Mouse (Mus musculus) erythroblast, adult 5-6 weeks (primary cell): ENCODE results near the gene Klf3. TPM values are rescaled to one million over a fixed set of nuclear protein-coding genes. Genes with fewer than 3 reads are reported as not detected.
A peak's percentile ranks its signal among the peaks of the same experiment; 100 is the strongest.

Experiments
- ATAC-seq: replicated peaks from 2 replicates; pipeline ENCODE4 v1.8.0; 2016; ENCODE audit warnings: moderate number of reproducible peaks, mild to moderate bottlenecking, moderate TSS enrichment, inconsistent platforms; ENCODE audit not compliant: poor library complexity, low FRiP score, severe bottlenecking
- total RNA-seq, 2 experiments: library from RNA; stranded (forward) in 1 of 2; stranded (reverse) in 1 of 2; fragments of 150-400 nt in 1 of 2; fragments of 200-764, 138-1000 nt in 1 of 2; gene quantifications; 2 replicates each; pipeline versions ENCODE4 v1.2.3 to v1.2.4; 2015 to 2017; ENCODE audit warnings: low replicate concordance in 2 of 2

The Klf3 gene
- total RNA-seq (2015; ENCODE audit: low replicate concordance) (207 and 277 TPM in 2 replicates), total RNA-seq (2017; ENCODE audit: low replicate concordance) (170 and 195 TPM in 2 replicates)

- peak; percentile 75 for ATAC-seq
Observed at GRCm38 (mm10) chr5:64802795-64803719, at the start of gene Klf3. Gene Klf3 (plus strand): TSS chr5:64803388.

- ATAC-seq, result no peak; the same call in 1 of the 2 replicates
Observed at GRCm38 (mm10) chr5:64762295-64762694, 40.9 kb upstream of the Klf3 start.

- ATAC-seq, result no peak
Observed at GRCm38 (mm10) chr5:64764452-64764851, 38.7 kb upstream of the Klf3 start.

DNA sequence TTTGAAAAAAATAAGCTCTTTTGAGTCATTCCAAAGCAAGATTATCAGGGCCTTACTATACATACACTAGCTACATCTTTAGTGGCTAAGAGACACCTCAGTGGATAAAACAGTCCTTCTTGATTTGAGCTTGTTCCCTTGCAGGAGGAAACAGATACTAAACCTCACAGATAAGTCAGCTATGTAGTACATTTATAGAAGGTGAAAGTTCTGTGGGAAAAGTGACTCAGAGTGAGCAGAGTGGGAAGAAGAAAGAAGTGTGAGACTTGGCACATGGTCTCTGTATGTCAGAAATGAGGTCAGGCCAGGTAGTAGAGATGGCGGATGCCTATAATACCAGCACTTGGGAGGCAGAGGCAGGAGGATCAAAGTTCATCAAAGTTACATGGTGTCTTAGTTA is 37.4 kb upstream of the Klf3 start:
- no peak for ATAC-seq

DNA sequence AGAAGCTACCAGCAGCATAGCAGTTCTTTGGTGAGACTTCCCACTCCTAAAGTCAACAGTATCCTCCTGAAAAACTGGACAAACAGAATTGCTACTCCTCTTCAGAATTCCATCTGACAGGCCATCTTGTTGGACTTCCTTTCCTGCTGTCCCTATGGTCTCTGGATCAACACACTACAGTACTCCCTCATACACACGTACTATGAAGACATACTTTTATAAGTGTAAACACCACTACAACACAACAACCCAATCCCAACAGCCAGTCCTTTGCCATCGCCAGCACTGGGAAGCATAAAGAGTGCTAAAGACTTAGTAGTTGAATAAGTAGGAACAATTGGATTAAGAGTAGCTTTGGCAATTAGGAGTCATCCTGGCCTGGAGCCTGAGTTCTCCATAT is 36.6 kb upstream of the Klf3 start:
- no peak for ATAC-seq

DNA sequence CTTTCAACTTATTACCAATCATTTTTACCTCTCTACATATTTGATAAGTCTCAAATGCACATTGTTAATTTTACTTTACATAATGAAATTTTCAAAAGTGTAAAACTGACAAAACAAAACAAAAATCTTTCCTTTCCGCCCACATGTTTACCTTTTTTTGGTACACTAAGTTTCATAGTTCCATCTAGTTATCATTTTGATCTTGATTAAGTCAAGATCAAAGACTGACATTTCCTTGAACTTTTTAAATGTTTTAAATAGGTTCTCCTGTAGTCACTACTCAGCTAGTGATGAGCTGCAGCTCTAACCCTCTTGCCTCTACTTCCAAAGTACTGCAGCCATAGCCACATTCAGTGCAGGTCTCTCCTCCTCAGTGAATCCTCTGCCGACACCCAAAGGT is 31.6 kb upstream of the Klf3 start:
- no peak for ATAC-seq

DNA sequence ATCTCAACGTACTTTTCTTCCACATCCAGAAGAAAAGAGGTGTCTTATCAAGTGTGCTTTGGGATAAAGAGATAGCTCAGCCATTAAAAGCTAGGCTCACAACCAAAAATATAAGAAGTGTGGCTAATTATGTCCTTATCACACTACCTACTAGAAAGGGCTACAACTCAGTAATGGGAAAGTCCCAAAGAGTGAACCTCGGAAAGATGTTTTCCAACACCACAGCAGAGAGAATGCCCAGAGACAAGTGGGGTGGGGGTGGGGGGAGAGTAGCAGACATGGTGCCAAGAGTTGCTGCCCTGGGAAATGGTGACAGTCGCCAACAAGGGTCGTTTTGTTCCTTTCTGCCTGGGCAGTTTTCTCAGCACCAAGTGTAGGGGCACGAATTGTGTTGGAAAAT is 25.0 kb upstream of the Klf3 start:
- no peak for ATAC-seq

DNA sequence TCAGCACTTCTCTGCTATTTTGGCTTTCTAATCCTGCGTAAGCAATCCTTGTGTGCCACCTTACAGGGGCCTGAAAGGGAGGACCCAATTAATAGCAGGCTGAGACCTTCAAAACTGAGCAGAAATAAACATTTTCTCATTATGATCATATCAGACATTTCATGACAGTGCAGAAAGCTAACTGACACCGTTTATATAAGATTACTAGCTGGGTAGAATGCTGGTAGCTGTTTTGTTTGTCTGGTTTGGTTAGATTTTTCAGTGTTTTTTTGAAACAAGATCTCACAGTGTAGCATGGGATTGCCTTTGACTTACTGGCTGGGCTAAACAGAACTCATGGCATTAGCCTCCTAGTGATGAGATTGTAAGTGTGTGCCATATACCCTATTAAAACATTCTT is 23.9 kb upstream of the Klf3 start:
- ATAC-seq, result 0 out of 2 replicates have a peak, but pooled peaks have one; percentile 29

GRCm38 (mm10) chr5:64780778-64781177 is 22.4 kb upstream of the Klf3 start:
- no peak for ATAC-seq

DNA sequence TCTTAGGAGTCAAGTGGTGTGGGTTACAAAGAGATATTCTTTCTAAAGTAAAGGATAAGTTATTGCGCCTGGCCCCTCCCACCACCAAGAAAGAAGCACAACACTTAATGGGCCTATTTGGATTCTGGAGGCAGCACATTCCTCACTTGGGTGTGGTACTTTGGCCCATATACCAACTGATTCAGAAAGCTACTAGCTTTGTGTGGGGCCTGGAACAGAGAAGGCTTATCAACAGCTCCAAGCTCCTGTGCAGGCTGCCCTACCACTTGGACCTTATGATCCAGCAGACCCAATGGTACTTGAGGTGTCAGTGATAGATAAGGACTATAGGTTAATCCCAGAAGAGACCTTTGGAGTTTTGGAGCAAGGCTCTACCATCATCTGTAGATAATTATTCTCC is 15.0 kb upstream of the Klf3 start:
- no peak for ATAC-seq

GRCm38 (mm10) chr5:64798209-64798608 is 5.0 kb upstream of the Klf3 start:
- no peak for ATAC-seq

GRCm38 (mm10) chr5:64801545-64801944 is 1.6 kb upstream of the Klf3 start:
- no peak for ATAC-seq

DNA sequence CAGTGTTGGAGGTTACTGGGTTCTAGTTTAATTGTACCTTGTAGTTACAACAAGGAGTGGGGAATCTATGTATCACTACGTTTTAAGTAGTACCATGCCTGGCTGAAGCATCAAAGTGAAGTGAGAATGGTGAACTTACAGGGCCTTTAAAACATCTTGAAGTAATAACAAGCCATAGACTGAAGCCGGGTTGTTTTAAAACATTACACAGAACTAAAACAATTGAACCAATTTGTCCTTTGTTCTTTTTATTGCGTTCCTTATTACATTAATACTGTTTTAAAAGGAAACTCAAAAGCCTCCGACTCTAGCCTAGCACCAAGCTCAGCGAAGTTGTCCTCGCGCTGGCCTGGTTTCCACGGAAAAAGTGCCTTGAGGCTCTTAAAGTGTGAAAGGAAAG is 1.0 kb upstream of the Klf3 start:
- no peak for ATAC-seq

GRCm38 (mm10) chr5:64803720-64804462 is 703 bp downstream of the Klf3 start:
- ATAC-seq, result peak; percentile 6; the same call in 1 of the 2 replicates

- ATAC-seq, result no peak
Observed at GRCm38 (mm10) chr5:64805131-64805872, 2.1 kb downstream of the Klf3 start.

GRCm38 (mm10) chr5:64805873-64806505 is 2.8 kb downstream of the Klf3 start:
- no peak for ATAC-seq

- ATAC-seq, result no peak
Observed at GRCm38 (mm10) chr5:64806600-64806999, 3.4 kb downstream of the Klf3 start.

DNA sequence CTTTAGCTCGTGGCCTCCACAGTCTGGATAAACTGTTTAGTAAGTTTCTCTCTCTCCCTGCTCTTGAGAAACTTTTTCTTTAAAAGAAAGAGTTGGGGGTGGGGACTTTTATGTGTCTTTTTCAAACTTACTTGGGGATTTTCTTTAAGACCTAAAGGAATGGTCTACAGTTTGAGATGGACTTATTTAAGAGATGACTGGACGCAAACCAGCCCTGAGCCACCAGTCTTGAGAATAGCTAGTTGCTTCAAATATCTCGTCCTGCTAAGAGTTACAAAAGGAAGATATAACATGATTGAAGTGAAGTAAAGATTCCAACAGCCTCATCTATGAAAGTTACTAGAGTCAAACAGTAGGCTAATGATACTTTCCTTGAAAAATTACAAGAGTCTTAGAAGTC is 4.0 kb downstream of the Klf3 start:
- no peak for ATAC-seq

DNA sequence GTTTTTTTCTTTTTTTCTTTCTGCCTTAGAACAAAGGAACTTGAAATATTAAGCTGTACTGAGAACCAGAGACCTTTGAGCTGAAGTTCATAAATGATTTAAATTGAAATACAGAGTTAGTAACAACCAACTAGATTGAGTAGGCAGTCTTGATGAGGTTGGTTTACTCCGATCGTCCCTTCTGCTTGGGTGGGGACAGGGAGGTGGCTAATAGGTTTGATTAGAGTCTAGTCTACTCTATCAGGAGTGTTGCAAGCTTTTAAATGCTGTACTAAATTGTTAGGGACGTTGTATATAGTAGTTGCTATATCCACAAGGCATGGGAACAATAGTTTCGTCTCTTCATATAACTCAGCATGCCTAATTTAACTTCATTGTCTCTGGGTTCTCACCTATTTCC is 4.4 kb downstream of the Klf3 start:
- ATAC-seq, result no peak
